Mouse (Mus musculus): Measurements from ENCODE around the gene Ccnl2. TPM values are rescaled to one million over a fixed set of nuclear protein-coding genes. Genes with fewer than 3 reads are reported as not detected.

Gene Ccnl2
- total RNA-seq (2021), result 10 to 100 TPM; 31.0 to 34.0 TPM

- peak; percentile 90 to 92 for DNase-seq
- intact Hi-C loops (cut with DNase I), result no loop called here
Observed at GRCm38 (mm10) chr4:155811929-155812664, at the start of gene Ccnl2. Gene Ccnl2, plus strand, starts transcription at chr4:155812489.

- intact Hi-C loops (cut with DNase I), result loop anchor here (1.0 kb wide), 1 partner anchor 15 kb away; no protein-coding TSS in a partner anchor
- DNase-seq, result no peak
Observed at GRCm38 (mm10) chr4:155769496-155769879, 42.8 kb upstream of the Ccnl2 start.

DNA sequence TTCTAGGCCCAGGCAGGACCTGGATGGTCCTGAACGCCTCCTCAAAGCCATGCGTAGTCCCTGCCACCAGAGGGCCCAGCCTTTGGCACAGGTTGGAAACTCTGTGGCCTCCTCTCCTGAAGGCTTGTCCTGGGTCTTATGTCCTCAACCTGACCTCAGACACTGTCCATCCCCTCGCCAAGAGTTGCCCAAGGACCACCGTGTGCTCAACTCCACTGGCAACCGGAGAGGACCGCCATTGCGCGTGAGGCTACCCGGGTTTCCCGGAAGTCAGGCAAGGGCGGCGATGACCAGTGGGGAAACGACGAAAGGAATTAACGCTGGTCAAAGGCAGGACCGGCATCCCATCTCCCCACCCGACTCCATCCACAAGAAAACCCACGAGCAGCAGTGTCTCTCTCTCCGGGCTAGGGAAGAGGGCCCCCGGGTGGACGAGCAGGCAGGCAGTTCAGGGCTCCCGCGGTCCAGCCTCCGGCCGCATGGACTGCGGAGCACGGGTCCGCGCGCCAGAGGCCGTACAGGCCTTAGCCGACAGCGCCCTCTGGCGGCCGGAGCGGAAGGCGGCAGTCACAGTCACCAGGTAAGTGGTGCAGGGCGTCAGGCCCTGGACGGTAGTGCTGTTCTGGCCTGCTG, 42.3 kb upstream of the Ccnl2 start:
- DNase-seq, result peak; percentile 93 to 96

DNA sequence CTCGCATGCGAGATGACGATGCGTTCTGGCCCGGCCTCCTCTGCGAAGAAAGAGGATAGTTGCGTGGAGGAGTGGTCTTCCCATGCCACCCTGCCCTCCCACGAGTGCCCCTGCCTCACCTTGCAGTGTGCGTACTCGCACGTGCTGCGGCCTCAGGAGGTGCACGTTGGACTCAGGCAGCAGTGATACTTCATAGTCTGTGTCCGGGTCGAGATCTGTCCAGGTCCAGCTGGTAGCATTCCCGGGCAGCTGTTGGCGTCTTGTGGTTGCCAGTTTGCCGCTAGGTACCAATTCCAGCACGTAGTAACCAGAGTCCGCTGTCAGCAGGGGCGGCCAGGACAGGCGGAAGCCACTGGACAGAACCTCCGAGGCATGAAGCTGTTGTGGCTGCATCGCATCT, 41.7 kb upstream of the Ccnl2 start:
- no peak for DNase-seq
- intact Hi-C loops (cut with DNase I), result loop anchor here (2.0 kb wide), 1 partner anchor 50 kb away; no protein-coding TSS in a partner anchor

More for the DNA sequence above, 42.3 kb upstream of the Ccnl2 start:
- intact Hi-C loops (cut with DNase I), result loop anchor here (1.0 to 2.0 kb wide), 2 partner anchors 14 to 49 kb away; no protein-coding TSS in a partner anchor

- no peak for DNase-seq
- intact Hi-C loops (cut with DNase I), result loop anchor here (2.0 kb wide), 1 partner anchor 51 kb away; no protein-coding TSS in a partner anchor
Observed at GRCm38 (mm10) chr4:155771706-155772105, 40.6 kb upstream of the Ccnl2 start.

GRCm38 (mm10) chr4:155772786-155773185, 39.5 kb upstream of the Ccnl2 start:
- intact Hi-C loops (cut with DNase I), result no loop called here
- no peak for DNase-seq

- DNase-seq, result no peak
- intact Hi-C loops (cut with DNase I), result no loop called here
Observed at GRCm38 (mm10) chr4:155773335-155774078, 38.8 kb upstream of the Ccnl2 start.

GRCm38 (mm10) chr4:155774280-155774754, 38.0 kb upstream of the Ccnl2 start, which contains the start of gene Vwa1:
Gene Vwa1, minus strand, starts transcription at chr4:155774698.
- DNase-seq, result peak; percentile 89 to 91
- intact Hi-C loops (cut with DNase I), result no loop called here

GRCm38 (mm10) chr4:155774971-155775740, 37.1 kb upstream of the Ccnl2 start:
- DNase-seq, result peak; percentile 82 to 83
- intact Hi-C loops (cut with DNase I), result no loop called here

GRCm38 (mm10) chr4:155775855-155776254, 36.4 kb upstream of the Ccnl2 start:
- DNase-seq, result peak; percentile 52 to 63
- intact Hi-C loops (cut with DNase I), result no loop called here

- DNase-seq, result no peak
- intact Hi-C loops (cut with DNase I), result no loop called here
Observed at GRCm38 (mm10) chr4:155776704-155777335, 35.5 kb upstream of the Ccnl2 start.

DNA sequence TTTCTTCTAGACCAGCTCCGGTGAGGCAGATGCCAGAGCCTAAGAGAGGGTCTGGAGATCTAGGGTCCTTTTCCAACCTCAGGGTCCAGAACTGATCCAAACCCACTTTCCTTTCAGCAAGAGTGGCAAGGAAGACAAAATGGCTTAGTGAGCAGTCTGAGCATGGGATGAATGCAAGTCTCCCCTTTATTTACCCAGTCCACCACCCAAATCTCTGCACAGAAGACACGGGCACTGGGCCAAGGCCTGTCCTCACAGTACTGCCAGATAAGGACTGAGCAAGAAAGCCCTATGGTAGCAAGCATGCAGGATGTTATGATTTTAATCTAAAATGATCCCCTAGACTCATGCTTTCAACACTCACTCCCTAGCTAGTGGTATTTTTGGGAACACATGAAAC, 34.5 kb upstream of the Ccnl2 start:
- intact Hi-C loops (cut with DNase I), result no loop called here
- no peak for DNase-seq

GRCm38 (mm10) chr4:155779498-155779897, 32.8 kb upstream of the Ccnl2 start:
- no peak for DNase-seq
- intact Hi-C loops (cut with DNase I), result no loop called here

- intact Hi-C loops (cut with DNase I), result no loop called here
Observed at GRCm38 (mm10) chr4:155780895-155781294, 31.4 kb upstream of the Ccnl2 start.

DNA sequence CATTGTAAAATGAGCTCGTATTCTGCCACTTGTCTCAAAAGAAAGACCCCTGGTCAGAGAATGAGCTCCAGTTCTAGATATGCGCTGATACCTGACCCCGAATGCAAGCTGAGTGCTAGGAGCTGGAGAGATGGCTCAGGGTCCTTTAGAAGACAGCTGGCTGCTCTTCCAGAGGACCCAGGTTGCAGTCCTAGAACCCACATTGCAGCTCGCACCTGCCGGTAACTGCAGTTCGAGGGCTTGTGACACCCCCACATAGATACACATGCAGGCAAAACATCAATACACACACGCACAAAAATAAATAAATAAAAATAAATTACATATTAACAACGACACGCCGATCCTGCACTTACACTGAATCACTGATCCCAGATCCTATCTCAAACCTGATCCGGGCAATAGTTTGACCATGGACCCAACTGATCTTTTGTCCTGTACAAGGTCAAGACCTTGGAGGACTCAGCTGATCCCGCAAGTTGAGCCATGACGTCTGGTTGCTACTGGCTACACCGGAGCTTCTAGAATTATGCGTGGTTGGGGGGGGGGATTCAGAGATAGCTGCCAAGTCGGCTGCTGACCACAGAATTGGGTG, 28.7 kb upstream of the Ccnl2 start:
- DNase-seq, result no peak
- intact Hi-C loops (cut with DNase I), result loop anchor here (1.0 to 2.0 kb wide), 2 partner anchors 14 to 63 kb away; no protein-coding TSS in a partner anchor

More at GRCm38 (mm10) chr4:155780895-155781294, 31.4 kb upstream of the Ccnl2 start:
- peak; percentile 76 to 78 for DNase-seq

GRCm38 (mm10) chr4:155784081-155784701, 28.1 kb upstream of the Ccnl2 start:
- intact Hi-C loops (cut with DNase I), result loop anchor here (1.0 to 2.0 kb wide), 2 partner anchors 15 to 63 kb away; no protein-coding TSS in a partner anchor
- DNase-seq, result peak; percentile 79 to 88

- intact Hi-C loops (cut with DNase I), result loop anchor here (2.0 kb wide), 1 partner anchor 64 kb away; no protein-coding TSS in a partner anchor
Observed at GRCm38 (mm10) chr4:155785246-155785645, 27.0 kb upstream of the Ccnl2 start.

DNA sequence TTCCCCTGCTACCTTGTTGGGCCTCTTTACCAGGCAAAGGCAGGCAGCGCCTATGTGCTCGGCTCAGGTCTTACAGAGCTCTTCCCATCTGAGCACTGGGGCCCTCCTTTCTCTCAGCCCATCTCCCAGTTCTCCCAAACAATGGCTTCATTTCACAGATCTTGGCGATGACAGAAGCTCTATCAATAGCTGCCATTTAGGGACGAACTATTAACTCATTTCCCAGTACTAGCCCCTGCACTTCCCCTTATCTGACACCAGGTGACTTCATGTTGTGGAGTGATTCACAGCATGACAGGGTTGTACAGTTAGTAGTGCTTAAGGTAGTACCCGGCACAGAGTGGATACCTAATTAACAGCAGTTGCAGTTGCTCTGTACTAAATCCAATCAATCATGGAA, 26.5 kb upstream of the Ccnl2 start, which contains the start of gene Tmem88b:
Gene Tmem88b, minus strand, starts transcription at position 56 of the 400 bp plus-strand sequence.
- DNase-seq, result no peak
- intact Hi-C loops (cut with DNase I), result loop anchor here (2.0 kb wide), 1 partner anchor 65 kb away; no protein-coding TSS in a partner anchor

More at GRCm38 (mm10) chr4:155785246-155785645, 27.0 kb upstream of the Ccnl2 start:
- no peak for DNase-seq
